Mouse (Mus musculus) C2C12 (cell line): Measurements from ENCODE around the gene Pard3b.

ENCODE experiments used
- CTCF ChIP-seq: IDR thresholded peaks from one replicate; pipeline ENCODE4 v1.5.1; 2011; ENCODE audit not compliant: control insufficient read depth, insufficient read depth, insufficient read length
- USF1 ChIP-seq: IDR thresholded peaks from one replicate; pipeline ENCODE4 v1.6.1; 2011; ENCODE audit warnings: low read depth, mild to moderate bottlenecking, control low read depth, moderate library complexity

DNA sequence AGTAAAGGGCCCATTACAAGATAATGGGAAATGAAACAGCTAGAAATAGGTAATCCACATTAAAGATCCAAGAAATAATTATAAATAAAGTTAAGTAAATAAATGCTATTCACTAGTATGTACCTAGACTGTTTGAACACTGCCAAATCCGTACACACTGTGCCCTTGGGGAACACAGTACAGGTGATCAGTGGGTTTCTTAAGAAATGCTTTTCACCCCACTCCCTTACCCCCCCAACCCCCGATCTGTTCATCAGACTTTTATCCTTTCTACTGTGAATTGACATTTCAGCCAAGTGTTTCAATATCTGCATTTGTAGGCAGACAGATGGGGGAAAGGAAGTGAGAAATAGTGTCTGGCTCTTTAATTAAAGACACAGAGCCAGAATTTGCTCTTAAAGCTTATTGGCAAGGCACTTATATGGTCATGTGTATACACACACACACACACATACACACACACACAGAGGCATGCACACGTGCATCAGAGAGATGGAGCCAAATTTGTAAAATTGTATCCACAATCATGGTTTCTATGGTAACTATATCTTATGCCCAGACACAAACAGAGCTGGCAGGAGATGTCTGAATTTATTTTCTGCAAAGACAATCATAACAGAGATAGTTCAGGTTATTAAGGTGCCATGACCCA is 938.4 kb downstream of the Pard3b start:
- TF ChIP-seq CTCF (no peak), USF1 (no peak)
